Mouse (Mus musculus) forebrain, embryonic 16.5 days (tissue): ENCODE data around the gene Tbx21. TPM values are rescaled to one million over a fixed set of nuclear protein-coding genes. Genes with fewer than 3 reads are reported as not detected.

Source experiments
- ATAC-seq: fragments of 200-750 bp; cut with Nextera tagmentation; 2 replicates; pipeline ENCODE4 v1.8.0; 2017; ENCODE audit warnings: mild to moderate bottlenecking, moderate library complexity
- H3K27ac ChIP-seq: fragments of 300-500 bp; sonication (generic); 2 replicates; pipeline ENCODE4 v1.5.1; 2014; ENCODE audit warnings: low read length, control low read depth
- H3K27me3 ChIP-seq: fragments of 300-500 bp; sonication (generic); replicated peaks from 2 replicates; pipeline ENCODE4 v1.6.1; 2014; ENCODE audit warnings: low read length; ENCODE audit not compliant: control insufficient read depth, insufficient read depth
- H3K36me3 ChIP-seq: fragments of 300-500 bp; sonication (generic); 2 replicates; pipeline ENCODE4 v1.6.1; 2014; ENCODE audit not compliant: control insufficient read depth, insufficient read depth
- H3K4me1 ChIP-seq: fragments of 300-500 bp; sonication (generic); replicated peaks from 2 replicates; pipeline ENCODE4 v1.6.1; 2014; ENCODE audit warnings: low read length; ENCODE audit not compliant: control insufficient read depth, insufficient read depth
- H3K4me2 ChIP-seq: fragments of 300-500 bp; sonication (generic); 2 replicates; pipeline ENCODE4 v1.6.1; 2014; ENCODE audit warnings: mild to moderate bottlenecking, low read length, control low read depth
- H3K4me3 ChIP-seq: fragments of 300-500 bp; sonication (generic); replicated peaks from 2 replicates; pipeline ENCODE4 v1.5.1; 2014; ENCODE audit warnings: mild to moderate bottlenecking, low read length, control low read depth
- H3K9ac ChIP-seq: fragments of 300-500 bp; sonication (generic); replicated peaks from 2 replicates; pipeline ENCODE4 v1.6.1; 2014; ENCODE audit warnings: low read depth, low read length, control low read depth
- H3K9me3 ChIP-seq: fragments of 300-500 bp; sonication (generic); 2 replicates; pipeline ENCODE4 v1.6.1; 2016; ENCODE audit warnings: low read length; ENCODE audit not compliant: control insufficient read depth
- WGBS: fragments of 180-500 bp; shearing (Covaris S2); extraction: QIAGEN DNeasy Blood & Tissue Kit; methylation state at CpG from one replicate; pipeline ENCODE4 v1.1.7; 2014; 5-methylcytosine and 5-hydroxymethylcytosine counted together
- polyA plus RNA-seq: library from polyadenylated mRNA; unstranded; fragments of >200 nt; fragmentation: Nextera tagmentation; extraction: Ambion mirVana; gene quantifications from 2 replicates; pipeline ENCODE4 v1.2.1, GENCODE M21; 2015

Tbx21 gene
- polyA plus RNA-seq, 1 experiment from 2014 or later = 0.38 TPM

GRCm38 (mm10) chr11:97103163-97104090, 11.7 kb downstream of the Tbx21 start:
- H3K9me3 ChIP-seq = no peaks in the 10 kb centered on the region
- H3K27me3 ChIP-seq = 0 out of 2 replicates have a peak, but pooled peaks cover under 1% of the 10 kb centered on the region
- WGBS = 92% methylated on average over 10 of the region's 10 CpGs
- no peaks in the 10 kb centered on the region for H3K36me3 ChIP-seq
- H3K4me1 ChIP-seq = no peaks in the 10 kb centered on the region
- H3K27ac ChIP-seq = no peak overlapping the region
- H3K9ac ChIP-seq = no peak overlapping the region
- no peak overlapping the region for H3K4me3 ChIP-seq
- ATAC-seq = no peak
- H3K4me2 ChIP-seq = no peak overlapping the region

DNA sequence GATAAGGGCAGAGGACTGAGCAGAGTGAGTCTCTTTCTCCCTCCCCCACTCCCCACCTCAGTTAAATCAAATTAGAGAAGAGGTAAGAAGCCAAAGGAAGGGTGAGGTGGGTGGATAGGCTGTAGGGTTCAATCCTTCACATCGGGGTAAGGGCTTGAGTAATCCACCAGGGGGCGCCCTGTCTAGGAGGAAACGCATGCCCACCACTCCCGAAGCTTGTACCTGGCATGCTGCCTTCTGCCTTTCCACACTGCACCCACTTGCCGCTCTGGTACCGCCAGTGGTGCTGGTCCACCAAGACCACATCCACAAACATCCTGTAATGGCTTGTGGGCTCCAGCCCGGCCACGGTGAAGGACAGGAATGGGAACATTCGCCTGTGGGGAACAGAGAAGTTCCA, 13.4 kb downstream of the Tbx21 start:
- 16% methylated on average over 9 of the region's 9 CpGs for WGBS
- no peaks in the 10 kb centered on the region for H3K4me1 ChIP-seq
- no peaks in the 10 kb centered on the region for H3K36me3 ChIP-seq
- H3K9me3 ChIP-seq = no peaks in the 10 kb centered on the region
- no peak overlapping the region for H3K4me2 ChIP-seq
- no peak overlapping the region for H3K9ac ChIP-seq
- H3K4me3 ChIP-seq = no peak overlapping the region
- 0 out of 2 replicates have a peak, but pooled peaks cover 2% of the 10 kb centered on the region for H3K27me3 ChIP-seq
- ATAC-seq = no peak
- no peak overlapping the region for H3K27ac ChIP-seq

DNA sequence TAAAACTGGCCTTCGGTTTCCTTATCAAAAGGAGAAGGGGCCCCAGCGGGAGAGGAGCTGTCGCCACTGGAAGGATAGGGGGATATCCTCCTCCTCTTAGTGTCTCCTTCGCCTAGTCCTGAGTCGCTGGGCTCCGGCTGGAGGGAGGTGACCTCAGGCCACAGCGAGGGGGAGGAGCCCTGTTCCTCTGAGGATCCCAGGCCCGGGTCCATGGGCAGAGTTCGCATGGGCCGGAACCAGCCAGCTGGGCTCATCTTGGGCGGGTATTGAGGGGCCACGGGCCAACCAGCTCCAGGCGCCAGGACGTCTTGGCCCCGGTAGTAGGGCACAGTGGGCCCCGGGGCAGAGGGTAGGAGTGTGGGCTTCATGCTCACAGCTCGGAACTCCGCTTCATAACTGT, 16.3 kb downstream of the Tbx21 start:
- Histone ChIP-seq H3K4me2 (no peak overlapping the region), H3K4me3 (no peak overlapping the region), H3K4me1 (no peaks in the 10 kb centered on the region), H3K27ac (no peak overlapping the region), H3K27me3 (0 out of 2 replicates have a peak, but pooled peaks cover 2% of the 10 kb centered on the region), H3K36me3 (no peaks in the 10 kb centered on the region), H3K9me3 (no peaks in the 10 kb centered on the region), H3K9ac (no peak overlapping the region)
- no peak for ATAC-seq
- 21% methylated on average over 18 of the region's 18 CpGs for WGBS

- WGBS = 71% methylated on average over 2 of the region's 2 CpGs
- Histone ChIP-seq H3K4me1 (no peaks in the 10 kb centered on the region), H3K9me3 (no peaks in the 10 kb centered on the region)
These were observed 20.5 kb downstream of the Tbx21 start for GRCm38 (mm10) chr11:97094600-97094999.

DNA sequence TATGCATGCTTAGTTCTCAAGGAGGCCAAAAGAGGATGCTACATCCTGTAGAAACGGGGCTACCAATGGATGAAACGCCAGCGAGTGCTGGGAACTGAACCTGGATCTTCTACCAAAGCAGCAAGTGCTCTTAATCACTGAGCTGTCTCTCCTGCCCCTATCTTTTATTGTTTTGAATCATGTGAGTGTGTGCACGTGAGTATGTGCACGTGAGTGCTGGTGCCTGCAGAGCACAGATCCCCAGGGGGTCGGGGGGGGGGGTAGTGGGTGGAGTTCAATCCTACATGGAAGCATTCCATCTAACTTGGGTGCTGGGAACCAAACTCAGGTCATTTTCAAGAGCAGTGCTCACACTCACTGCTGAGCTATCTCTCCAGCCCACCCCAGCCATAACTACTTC, 28.8 kb downstream of the Tbx21 start:
- H3K9me3 ChIP-seq = no peaks in the 10 kb centered on the region; the same call in 1 of the 2 replicates
- no peak for ATAC-seq
- H3K4me2 ChIP-seq = no peak overlapping the region
- no peak overlapping the region for H3K27ac ChIP-seq
- no peaks in the 10 kb centered on the region for H3K4me1 ChIP-seq
- WGBS = 80% methylated on average over 6 of the region's 6 CpGs
- no peaks in the 10 kb centered on the region for H3K27me3 ChIP-seq
- no peak overlapping the region for H3K9ac ChIP-seq
- H3K4me3 ChIP-seq = no peak overlapping the region
- no peaks in the 10 kb centered on the region for H3K36me3 ChIP-seq

More at GRCm38 (mm10) chr11:97094600-97094999, 20.5 kb downstream of the Tbx21 start:
- ATAC-seq = no peak
- peaks cover 2% of the 10 kb centered on the region; the same call in 1 of the 2 replicates for H3K27me3 ChIP-seq
- H3K27ac ChIP-seq = no peak overlapping the region
- H3K4me3 ChIP-seq = no peak overlapping the region
- H3K4me2 ChIP-seq = no peak overlapping the region
- H3K9ac ChIP-seq = no peak overlapping the region
- H3K36me3 ChIP-seq = no peaks in the 10 kb centered on the region

DNA sequence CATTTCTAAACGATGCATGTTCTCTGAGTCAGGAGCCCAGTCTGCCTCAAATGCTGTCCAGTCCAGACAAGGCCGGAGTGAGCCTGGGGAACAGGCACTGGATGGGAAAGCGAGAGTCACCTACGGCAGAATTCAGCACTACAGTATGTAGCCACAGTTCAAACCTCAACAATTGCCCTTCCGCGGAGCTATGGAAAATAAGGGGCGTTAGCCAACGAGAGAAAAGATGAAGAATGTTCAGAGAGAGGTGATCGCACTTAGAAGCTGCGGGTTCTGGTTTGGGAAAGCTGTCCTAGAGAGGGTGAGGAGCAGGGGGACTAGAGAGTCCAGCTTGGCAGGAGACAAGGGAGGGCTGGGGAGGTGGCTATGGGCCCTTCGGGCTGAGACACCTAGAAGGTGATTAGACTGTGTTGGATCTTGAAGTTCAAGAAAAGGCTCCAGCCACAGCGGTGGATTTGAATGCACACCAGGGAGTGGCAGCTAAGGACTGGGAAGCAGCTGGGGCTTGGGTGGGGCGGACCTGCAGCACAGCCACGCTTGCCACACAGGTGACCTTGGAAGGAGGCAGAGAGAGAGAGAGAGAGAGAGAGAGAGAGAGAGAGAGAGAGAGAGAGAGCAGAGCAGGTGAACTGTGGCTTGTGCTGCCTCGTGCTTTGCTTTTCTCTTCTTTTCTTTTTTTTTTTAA, 30.2 kb downstream of the Tbx21 start:
- H3K4me3 ChIP-seq = no peak overlapping the region
- no peak overlapping the region for H3K4me2 ChIP-seq
- no peak for ATAC-seq
- no peaks in the 10 kb centered on the region for H3K4me1 ChIP-seq
- 86% methylated on average over 15 of the region's 15 CpGs for WGBS
- no peaks in the 10 kb centered on the region for H3K27me3 ChIP-seq
- H3K36me3 ChIP-seq = no peaks in the 10 kb centered on the region
- H3K9me3 ChIP-seq = no peaks in the 10 kb centered on the region; the same call in 1 of the 2 replicates
- H3K9ac ChIP-seq = no peak overlapping the region
- no peak overlapping the region for H3K27ac ChIP-seq

GRCm38 (mm10) chr11:97083401-97084140, 31.6 kb downstream of the Tbx21 start:
- Histone ChIP-seq H3K36me3 (no peaks in the 10 kb centered on the region), H3K9me3 (no peaks in the 10 kb centered on the region), H3K9ac (no peak overlapping the region), H3K4me1 (no peaks in the 10 kb centered on the region), H3K4me3 (no peak overlapping the region), H3K27ac (no peak overlapping the region), H3K4me2 (no peak overlapping the region), H3K27me3 (no peaks in the 10 kb centered on the region)
- no peak for ATAC-seq
- 48% methylated on average over 22 of the region's 22 CpGs for WGBS

DNA sequence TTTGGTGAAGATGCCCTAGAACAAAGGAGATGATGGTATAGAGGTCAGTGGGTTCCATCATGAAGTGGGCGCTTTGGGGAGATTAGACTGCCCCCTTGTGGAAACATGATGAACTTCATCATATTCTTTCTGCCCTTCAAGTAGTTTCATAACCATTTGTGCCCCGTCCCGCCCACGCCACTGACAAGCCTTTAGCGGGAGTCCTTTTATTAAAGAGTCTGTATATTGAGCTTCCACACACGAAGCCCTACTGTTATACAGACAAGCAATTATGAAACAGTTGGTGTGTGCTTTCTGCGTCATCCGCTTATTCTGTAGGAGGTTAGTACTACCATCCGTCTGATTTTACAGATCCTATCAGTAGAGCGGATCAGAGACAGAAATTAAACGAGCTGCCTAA, 32.2 kb downstream of the Tbx21 start:
- no peaks in the 10 kb centered on the region for H3K36me3 ChIP-seq

DNA sequence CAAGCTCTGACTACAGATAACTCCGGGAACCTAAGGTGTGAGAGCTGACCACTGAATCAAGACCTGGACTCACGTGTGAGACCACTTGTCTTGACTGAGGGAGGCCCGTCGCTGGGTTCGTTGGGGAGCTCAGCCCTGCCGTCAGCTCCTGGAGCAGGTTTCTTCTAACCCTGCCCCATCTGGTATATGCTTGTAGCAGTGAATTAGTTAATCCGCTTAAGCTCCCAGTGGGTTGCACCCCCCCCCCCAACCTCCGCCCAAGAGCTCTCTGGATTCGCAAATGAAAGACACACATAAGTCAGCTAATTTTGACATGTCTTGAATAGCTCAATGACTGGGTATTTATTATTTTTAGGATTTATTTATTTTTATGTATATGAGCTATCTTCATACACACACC, 34.8 kb downstream of the Tbx21 start:
- Histone ChIP-seq H3K4me1 (no peaks in the 10 kb centered on the region), H3K9ac (no peak overlapping the region), H3K36me3 (no peaks in the 10 kb centered on the region), H3K9me3 (no peaks in the 10 kb centered on the region), H3K27ac (no peak overlapping the region), H3K4me2 (no peak overlapping the region), H3K4me3 (no peak overlapping the region), H3K27me3 (no peaks in the 10 kb centered on the region)
- 11% methylated on average over 9 of the region's 9 CpGs for WGBS
- no peak for ATAC-seq

More for the DNA sequence above, 32.2 kb downstream of the Tbx21 start:
- no peaks in the 10 kb centered on the region for H3K9me3 ChIP-seq
- no peaks in the 10 kb centered on the region for H3K27me3 ChIP-seq
- H3K4me3 ChIP-seq = no peak overlapping the region
- no peaks in the 10 kb centered on the region for H3K4me1 ChIP-seq
- H3K9ac ChIP-seq = no peak overlapping the region
- no peak overlapping the region for H3K27ac ChIP-seq
- no peak for ATAC-seq
- 49% methylated on average over 11 of the region's 11 CpGs for WGBS
- no peak overlapping the region for H3K4me2 ChIP-seq
